Mouse (Mus musculus): ENCODE measurements around the gene Josd2.

The Josd2 gene

DNA sequence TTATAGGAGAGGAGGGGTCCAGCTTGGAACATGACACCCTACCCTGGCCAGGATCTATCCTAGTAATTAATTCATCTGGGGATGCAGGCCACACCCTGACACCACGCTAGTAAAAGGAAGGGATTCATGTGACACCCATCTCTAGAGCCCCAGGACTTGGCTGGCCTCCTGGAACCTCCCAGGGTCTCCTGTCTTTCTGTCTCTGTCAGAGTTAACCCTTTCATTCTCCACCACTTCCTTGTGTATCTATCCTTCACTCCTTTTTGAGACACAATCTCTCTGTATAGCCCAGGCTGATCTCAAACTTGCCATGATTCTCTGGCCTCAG is 4.7 kb downstream of the Josd2 start:
- no peak for DNase-seq (ENCODE audit: low spot score in 2 of 2)

DNA sequence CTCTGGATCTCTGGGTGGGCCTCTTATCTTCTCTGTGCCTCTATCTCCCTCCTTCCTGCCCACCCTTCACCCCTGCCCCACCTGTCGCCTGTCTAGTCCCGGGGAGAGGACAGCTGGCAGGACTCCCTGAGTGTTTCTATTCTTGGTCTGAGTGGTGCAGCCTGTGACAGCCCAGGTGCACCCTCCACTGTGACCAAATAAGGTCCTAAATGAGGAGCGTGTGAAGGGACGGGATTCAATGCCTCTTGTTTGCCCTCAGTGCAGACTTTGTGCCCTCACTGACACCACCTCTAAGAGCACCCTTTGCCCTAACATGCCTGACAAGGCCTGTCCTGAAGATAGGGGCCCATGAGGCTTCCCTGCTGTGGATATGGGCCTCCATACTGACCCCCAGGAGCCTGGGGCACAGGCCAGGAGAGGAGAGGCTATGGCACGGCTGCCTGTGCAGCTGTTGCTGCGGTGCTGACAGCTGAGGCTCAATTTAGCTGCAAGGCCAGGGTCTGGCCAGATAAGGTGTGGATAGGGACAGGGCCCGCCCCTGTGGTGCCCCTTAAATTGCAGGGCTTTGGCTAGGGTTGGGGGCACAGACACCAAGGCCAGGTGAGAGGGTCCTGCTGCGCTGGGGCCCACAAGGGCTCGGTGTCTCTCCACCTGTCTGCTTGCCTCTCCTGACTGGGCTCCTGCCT is 5.3 kb downstream of the Josd2 start:
- no peak for DNase-seq (ENCODE audit: low spot score in 2 of 2)

DNA sequence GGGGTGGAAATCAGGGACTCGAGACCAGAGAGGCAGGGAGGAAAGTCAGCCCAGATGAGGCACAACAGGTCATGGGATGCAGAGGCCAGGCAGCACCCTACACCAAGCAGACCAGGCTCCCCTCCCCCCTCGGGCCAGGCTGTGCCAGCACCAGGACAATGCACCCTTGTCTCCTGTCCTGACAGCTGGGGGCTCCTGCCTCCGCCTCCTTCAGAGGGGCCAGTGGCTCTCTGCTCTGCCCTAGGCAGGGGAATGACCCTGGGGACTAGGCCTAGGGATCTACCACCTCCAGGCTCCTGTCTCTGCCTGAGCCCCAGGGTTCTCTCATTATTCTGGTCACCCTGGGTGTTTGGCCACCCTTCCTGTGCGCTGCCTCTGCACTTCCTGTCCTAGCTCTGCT is 6.6 kb downstream of the Josd2 start:
- DNase-seq (ENCODE audit: low spot score in 2 of 2) = no peak

DNA sequence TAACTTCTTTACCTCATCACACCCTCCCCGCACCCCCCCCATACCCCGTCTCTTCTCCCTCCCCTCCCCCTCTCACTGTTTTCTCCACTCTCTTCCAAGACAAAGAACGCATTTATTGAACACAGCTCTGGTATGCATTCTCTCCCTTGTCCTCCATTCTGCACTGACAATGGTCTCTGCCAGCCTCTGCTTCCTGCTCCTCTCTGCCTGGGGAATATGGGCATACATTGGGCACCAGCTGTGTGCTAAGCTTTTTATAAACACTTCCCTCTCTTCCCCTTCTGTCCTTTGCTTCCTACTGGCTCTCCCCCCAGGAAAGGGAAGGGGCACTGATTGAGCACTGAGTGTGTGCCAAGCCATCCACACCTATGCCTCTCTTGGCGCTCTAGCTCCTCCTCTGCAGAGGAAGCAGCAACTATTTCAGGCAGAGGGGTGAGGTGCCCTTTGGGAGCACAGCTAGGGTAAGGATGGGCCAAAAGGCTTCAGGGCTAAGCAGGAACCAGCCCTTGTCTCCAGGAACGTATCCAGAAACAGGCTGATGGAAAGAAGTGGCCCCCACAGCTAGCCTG is 7.3 kb downstream of the Josd2 start:
- DNase-seq (ENCODE audit: low spot score in 2 of 2) = no peak

DNA sequence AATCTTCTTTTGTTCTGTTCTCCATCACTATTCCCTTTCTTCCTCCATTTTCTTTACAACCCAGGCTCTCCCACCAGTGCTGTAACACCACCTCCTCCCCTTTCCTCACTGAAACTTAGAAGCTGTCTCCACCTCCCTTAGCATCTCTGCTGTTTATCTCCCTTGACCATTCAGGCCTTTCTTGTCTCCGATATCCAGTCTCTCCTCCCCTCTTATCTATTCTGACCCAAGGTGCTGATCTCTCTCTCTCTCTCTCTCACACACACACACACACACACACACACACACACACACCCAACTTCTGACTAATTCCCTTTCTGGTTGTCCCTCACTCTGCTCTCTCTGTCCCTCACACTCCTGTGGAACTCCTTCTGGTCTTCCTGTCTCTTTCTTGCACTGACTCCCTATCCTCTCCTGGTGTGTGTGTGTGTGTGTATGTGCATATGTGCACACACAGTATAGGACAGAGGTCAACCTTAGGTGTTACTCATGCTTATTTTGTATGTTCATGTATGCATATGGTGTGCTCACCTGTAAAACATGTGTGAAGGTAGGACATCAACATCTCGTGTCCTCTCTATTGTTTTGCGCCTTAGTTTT is 15.2 kb downstream of the Josd2 start:
- DNase-seq (ENCODE audit: low spot score in 2 of 2) = peak in 1 of 2 experiments; percentile 40

DNA sequence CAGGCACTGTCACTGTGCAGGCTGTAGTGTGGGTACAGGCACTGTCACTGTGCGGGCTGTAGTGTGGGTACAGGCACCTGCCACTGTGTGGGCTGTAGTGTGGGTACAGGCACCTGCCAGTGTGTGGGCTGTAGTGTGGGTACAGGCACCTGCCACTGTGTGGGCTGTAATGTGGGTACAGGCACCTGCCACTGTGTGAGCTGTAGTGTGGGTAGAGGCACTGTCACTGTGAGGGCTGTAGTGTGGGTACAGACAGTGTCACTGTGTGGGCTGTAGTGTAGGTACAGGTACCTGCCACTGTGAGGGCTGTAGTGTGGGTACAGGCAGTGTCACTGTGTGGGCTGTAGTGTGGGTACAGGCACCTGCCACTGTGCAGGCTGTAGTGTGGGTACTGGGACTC is 16.3 kb downstream of the Josd2 start:
- no peak for DNase-seq (ENCODE audit: low spot score in 2 of 2)

DNA sequence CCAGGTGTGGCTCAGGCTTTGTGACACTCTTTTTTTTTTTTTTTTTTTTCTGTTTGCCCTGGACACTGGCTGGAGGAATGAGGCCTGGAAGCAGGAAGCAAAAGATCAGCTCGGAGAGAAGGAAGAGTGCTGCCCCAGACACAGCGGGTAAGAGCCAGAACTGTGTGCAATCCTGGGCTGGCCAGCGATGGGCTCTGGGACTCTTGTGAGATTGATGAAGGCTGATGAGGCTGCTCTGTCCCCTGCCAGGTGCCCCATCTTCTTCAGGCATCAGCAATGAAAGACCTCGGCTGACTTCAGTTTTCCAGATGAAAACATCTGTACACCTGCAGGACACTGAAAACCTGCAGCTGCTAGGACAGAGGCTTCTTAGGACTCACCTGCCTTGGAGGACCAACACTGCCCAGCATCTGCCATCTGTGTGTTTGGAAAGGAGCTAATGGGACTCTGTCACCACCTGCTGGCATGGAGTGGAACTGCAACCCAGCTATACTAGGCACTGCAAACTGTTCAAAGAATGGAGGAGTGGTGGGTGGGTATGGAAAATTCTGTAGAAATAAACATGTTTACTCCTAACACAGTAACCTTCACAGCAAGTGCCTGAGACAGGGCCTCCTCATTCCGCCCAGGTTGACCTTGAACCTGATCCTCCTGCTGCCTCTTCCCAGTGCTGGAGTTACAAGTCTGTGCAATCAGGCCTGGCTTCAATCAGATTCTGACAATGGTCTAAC is 17.2 kb downstream of the Josd2 start:
- peak; percentile 57 to 65 for DNase-seq (ENCODE audit: low spot score in 2 of 2)

DNA sequence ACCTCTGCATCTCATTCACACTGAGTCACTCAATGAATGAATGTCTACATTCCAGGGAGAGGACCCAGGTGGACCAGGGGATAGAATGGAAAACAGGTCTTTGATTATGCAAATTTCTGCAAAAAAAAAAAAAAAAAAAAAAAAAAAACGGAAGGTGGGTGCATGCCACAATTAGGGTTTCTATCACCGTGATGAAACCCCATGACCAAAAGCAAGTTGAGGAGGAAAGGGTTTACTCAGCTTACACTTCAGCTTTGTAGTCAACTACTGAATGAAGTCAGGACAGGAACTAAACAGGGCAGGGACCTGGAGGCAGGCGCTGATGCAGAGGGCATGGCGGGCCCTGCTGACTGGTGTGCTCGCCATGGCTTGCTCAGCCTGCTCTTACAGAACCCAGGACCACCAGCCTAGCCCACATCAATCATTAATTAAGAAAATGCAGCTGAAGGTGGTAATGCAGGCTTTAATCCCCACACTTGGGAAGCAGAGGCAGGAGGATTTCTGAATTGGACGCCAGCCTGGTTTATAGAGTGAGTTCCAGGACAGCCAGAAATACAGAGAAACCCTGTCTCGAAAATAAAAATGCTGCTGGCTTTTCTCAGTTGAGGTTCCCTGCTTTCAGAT is 17.9 kb downstream of the Josd2 start:
- no peak for DNase-seq (ENCODE audit: low spot score in 2 of 2)

DNA sequence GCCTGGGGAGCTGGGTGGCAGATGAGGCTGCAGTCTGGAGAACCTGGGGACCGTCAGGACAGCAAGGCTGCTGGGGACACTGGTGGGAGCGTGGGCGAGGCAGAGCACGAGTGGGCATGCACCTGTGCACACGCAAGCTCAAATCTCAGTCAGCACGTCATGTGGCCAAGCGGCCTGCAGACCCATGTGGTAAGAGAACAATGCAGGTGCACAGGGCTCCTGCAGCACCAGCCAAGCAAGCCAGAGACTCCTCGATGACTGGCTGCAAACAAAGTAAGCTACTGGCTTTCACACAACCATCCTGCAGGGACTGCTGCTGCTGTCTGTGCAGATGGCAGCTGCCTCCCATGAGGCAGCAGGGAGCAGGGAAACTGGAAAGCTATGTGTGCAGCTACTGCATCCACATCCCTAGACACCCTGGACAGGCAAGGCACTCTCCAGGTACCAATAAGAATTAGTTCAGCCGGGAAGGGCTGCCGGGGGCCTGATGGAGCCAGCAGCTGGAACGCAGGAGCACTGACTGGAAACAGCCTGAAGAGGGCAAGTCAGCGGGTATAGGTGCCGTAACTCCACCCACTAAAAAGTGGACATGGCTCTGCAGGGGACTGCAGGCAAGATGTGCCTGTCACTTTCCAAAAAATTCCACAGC is 19.3 kb downstream of the Josd2 start:
- no peak for DNase-seq (ENCODE audit: low spot score in 2 of 2)

DNA sequence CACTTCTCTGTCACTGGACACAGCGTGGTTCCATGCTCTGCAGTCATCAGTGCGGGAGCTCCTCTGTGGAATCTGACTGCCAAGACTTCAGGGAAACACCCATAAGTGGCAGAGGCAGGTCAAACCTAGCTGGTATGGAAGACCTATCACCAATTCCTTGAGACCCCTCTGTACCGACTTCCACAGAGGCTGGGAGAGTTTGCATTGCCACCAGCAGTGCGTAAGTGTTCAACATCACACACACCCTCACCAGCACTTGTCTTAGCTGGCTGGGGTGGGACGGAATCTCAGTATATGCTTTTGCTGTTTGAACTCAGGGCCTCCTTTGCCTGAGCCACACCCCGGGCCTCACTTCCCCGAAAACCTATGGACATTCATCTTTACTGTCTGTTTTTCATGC is 20.2 kb downstream of the Josd2 start:
- DNase-seq (ENCODE audit: low spot score in 2 of 2) = no peak

DNA sequence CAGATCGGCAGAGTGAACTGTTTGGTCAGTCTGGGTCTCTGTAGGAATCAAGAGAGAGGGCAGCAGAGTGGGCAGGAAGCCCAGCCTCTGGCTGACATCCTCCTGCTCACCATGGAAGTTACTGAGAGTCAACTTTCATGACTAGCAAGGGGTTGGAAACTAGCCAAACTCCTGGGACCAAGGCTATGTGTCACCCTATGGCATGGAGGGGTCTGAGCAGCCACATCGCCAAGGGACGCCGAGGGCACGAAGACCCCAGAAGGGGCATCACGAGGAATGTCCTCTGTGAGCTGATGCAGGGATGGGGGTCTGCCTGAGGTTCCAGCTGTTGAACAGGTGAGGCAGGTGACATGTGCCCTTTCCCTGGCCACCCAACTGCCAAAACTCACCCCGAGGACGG is 20.8 kb downstream of the Josd2 start:
- DNase-seq (ENCODE audit: low spot score in 2 of 2) = no peak

DNA sequence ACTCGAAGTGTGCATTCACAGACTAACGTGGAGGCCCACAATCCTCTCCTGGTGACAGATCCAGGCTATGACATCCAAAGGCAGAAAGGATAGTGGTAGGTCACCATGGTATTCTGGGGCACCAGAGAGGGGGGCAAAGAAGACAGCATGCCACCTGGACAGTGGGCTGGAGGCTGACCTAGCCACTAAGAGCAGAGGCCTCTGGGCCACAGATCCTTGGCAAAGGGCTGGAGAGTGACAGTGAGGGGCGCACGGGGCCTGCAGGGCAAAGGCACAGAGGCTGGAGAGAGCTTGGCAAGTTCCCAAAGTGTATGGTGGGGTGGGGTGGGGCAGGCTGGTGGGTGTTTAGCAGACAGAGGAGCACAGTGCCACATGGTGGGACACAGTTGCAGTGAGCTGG is 22.5 kb downstream of the Josd2 start:
- DNase-seq (ENCODE audit: low spot score in 2 of 2) = no peak

DNA sequence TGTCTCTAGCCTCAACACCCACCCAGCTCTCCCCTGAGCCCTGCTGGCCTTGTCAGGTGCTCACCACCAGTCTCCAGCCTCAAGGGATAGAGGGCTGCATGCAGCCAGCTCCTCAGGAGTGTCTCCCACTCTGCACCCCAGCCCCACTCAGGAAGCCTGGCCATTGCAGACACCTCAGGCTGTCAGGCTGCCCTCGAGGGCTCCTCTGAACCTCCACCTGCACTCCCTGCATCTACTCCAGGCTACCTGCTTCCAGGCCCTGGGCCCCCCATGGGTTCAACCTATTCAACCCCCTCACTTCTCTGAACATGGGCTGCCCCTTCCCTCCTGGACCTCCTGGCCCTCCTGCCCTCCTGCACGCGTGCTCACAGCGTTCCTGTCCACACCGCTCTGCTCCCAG is 23.6 kb downstream of the Josd2 start:
- no peak for DNase-seq (ENCODE audit: low spot score in 2 of 2)

DNA sequence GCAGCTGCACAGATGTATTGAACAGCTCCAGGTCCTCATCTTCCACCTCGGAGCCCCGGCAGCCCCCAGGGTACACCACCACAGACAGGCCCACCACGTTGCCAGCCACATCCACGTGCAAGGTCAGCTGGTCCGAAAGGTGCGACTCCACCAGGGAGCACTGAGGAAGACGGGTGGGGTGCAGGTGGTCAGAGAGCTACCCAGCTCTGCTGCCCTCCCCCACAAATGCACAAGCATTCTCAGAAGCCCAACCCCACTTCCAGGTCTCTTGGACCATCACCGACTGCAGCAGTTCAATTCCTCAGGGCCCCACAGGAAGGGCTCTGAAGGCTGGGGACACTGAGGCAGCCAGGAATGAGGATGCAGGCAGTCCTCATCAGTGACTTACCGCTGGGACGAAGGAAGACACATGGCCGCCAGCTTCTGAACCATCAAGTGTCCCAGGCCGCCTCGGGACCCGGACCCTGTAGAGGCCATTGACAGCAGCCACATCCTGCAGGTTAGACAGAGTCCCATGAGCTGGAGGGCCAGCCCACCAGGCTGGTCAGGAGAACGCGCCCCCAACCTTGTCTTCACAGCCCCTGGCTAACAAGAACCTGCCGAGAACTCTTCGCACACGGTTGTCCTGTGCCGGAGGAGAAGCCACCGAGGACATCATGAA is 24.5 kb downstream of the Josd2 start:
- no peak for DNase-seq (ENCODE audit: low spot score in 2 of 2)

DNA sequence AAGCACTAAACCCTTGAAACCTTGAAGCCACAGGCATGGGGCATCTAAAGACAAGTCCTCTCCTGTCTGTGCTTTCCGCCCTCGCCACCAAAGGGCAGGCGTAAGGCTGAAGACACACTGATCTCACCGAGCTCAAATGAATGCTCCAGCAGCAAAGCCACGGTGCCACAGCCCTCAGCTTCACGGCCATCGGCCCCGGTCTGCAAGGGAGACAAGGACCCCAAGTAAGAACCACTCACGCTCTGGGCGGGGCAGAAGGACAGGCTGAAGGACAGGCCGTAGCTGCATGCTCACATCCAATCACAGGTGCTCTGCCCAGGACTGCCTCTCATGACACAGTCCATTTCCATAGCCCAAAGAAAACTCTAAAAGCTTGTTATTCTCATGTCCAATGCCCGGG is 26.9 kb downstream of the Josd2 start:
- no peak for DNase-seq (ENCODE audit: low spot score in 2 of 2)

DNA sequence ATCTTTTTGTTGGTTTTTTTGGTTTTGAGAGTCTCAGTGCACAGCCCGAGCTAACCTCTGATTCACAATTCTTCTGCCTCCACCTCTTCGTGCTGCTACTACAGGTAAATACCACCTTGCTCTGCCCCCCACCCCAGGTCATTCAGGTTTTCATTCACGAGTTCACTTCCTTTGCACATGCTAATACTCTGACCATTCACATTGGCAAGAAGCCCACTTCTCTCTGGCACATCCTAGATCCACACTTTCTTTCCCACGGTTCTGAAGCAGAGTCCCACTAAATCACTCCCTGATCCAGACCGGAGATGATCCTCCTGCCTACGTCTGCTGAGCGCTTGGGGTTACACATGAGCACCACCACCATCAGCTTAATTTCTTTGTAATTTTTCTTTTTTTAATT is 27.3 kb downstream of the Josd2 start:
- no peak for DNase-seq (ENCODE audit: low spot score in 2 of 2)

DNA sequence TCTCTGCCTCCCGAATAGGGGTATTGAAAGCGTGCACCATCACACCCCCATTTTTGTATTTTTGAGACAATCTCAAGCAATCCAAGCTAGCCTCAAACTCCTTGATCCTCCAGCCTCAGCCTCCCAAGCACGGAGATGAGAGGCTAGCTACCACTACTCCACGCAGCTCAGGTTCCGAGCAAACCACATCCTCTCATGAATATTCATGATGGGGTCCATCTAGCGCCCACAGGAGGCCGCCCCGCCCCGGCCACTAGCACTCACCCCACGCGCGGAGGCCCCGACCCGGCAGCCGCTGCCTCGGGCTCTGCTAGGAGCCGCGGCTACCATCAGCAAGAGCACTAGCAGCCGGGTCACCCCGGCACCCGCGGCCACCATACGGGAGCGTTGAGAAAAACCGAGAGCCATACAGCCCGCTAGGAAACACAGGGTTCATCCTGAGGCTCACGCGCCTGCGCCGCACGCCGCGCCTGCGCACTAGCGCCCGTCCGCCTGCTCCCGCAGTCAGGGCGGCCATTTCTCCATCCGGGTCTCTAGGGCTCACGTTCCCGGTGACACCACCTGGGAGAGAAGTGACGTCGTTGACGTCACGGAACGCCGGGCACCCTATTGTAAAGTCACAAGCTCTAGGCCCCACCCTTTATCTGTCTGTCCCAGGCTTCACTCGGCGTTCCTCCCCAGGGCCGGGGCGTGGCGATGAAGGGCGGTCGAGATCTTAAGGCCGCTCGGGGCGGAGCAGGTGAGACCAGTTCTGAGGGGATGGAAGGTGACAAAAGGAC is 28.4 kb downstream of the Josd2 start, which contains the start of the genes Emc10 and Fam71e1:
Gene Emc10, minus strand, starts transcription at position 538 of the 779 bp plus-strand sequence.
Gene Fam71e1, plus strand, starts transcription at position 590 of the 779 bp plus-strand sequence.
- peak; percentile 98 for DNase-seq (ENCODE audit: low spot score in 2 of 2)

DNA sequence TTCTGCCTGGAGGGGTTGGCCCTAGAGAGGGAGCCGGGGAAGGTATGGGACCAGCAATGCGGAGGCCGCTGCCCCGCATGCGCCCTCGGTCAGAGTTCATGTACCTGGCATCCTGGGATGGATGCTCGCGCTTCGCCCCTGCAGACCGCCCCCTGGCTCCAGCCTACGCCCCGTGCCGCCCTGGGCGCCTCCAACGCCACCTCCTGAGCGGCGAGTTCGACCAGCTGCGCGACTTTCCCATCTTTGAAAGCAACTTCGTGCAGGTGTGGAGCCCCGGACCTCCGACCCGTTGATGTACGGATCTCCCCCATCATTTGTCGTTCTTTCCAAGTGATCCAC is 29.0 kb downstream of the Josd2 start:
- DNase-seq (ENCODE audit: low spot score in 2 of 2) = no peak

DNA sequence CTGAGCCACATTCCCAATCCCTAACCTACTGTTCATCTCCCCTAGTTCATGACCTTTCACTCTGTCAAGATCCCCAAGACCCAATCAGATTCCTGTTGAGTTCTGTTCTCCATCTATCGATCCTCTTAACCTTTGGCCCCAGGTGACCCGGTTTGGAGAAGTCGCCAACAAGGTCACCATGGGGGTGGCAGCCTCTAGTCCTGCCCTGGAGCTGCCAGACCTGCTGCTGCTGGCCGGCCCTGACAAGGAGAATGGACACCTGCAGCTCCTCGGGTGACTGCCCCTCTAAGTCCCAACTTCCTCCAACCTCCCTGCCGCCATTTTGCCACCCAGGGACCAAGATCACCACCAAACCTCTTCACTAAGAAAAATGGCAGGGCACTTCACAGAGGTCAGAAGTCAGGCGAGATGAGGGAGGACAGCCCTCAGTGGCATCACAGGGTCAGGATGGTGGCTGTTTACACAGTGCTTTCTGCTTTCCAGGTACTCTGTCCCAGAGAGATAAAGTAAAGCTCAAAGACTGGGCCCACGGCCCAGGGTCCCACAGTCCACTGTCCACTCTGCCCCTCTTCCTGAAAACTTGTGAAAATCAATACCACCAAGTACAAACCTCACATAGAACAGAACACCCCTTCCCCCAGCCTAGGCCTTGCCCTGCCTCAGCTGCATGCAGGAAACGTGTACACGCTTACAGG is 29.7 kb downstream of the Josd2 start:
- DNase-seq (ENCODE audit: low spot score in 2 of 2) = no peak

DNA sequence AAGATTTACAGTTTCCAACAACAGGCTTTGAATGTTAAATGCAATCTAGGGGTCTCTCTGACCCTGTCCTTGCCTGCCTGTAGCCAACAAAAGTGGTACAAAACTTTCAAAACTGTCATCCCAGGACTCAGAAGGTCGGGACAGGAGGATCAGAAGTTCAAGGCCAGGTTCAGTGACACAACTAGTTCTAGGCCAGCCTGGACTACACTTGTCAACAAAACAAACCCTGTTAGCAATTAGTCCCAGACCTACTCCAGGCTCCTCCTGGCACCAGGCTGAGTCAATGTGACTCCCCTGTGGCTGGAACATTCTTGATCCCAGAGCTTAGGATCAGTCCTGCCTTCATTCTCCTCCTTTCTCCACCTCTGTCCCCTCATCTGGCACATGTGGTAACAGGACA is 31.1 kb downstream of the Josd2 start:
- no peak for DNase-seq (ENCODE audit: low spot score in 2 of 2)

Measured in spleen, postnatal 36 days (tissue).